In genomic region chr1:162109437-162109813, GRCm38 (mm10) we compare ENCODE assay signal across 9 mouse cellular contexts.
DNase-seq lines count a peak whose midpoint lies in the region; ATAC-seq lines count a peak whose summit lies in the region.
"Had no signal": no experiment of that assay in that cellular context is flagged by ENCODE, and none has a peak within 500 bp of the region (broad histone marks: within the 10 kb centered on the region; RNA-seq: fewer than 3 reads in every experiment).

No protein-coding gene starts in this region.

- ATAC-seq in forebrain, embryonic 16.5 days = no peak
- ATAC-seq in inflammation-experienced regulatory T-cells, adult 6 months = no peak

- no peaks in the 10 kb centered on the region for H3K27me3 ChIP-seq in forebrain, embryonic 10.5 days (ENCODE audit: poor library complexity, severe bottlenecking)
- H3K27me3 ChIP-seq in forebrain, embryonic 16.5 days (replicated peaks; ENCODE audit: control insufficient read depth, insufficient read depth, low read length) = no peaks in the 10 kb centered on the region

- H3K9me3 ChIP-seq in forebrain, embryonic 10.5 days = no peaks in the 10 kb centered on the region
- no peaks in the 10 kb centered on the region for H3K9me3 ChIP-seq in forebrain, embryonic 16.5 days (ENCODE audit: control insufficient read depth, low read length)

- H3K4me1 ChIP-seq in forebrain, embryonic 10.5 days = peaks cover 17% of the 10 kb centered on the region
- H3K4me1 ChIP-seq in forebrain, embryonic 16.5 days (replicated peaks; ENCODE audit: control insufficient read depth, insufficient read depth, low read length) = peaks cover 3% of the 10 kb centered on the region

- H3K9ac ChIP-seq in forebrain, embryonic 16.5 days (replicated peaks; ENCODE audit: low read depth, low read length) = no peak overlapping the region

- no peak for DNase-seq in forebrain, embryonic 10.5 days (ENCODE audit: extremely low spot score, low spot score)
- DNase-seq in Muller cell, postnatal 12 days (ENCODE audit: inconsistent ontology term) = peak; percentile 36
- peak; percentile 67 for DNase-seq in fibroblast of lung, adult 2 months (ENCODE audit: low read depth)
- peak; percentile 18 for DNase-seq in kidney, postnatal 14 days
- DNase-seq in right cerebral cortex, adult 18-20 months = no peak
- no peak for DNase-seq in natural killer cell, adult 2 months (ENCODE audit: low spot score in 2 of 2)
- DNase-seq: adrenal gland, postnatal 10 days had no signal

- peak overlapping the region; percentile 65 for H3K27ac ChIP-seq in forebrain, embryonic 10.5 days
- H3K27ac ChIP-seq in forebrain, embryonic 16.5 days (ENCODE audit: low read length) = no peak overlapping the region

- H3K4me3 ChIP-seq in forebrain, embryonic 10.5 days = no peak overlapping the region
- no peak overlapping the region for H3K4me3 ChIP-seq in forebrain, embryonic 16.5 days (replicated peaks; ENCODE audit: low read length)

- H3K36me3 ChIP-seq in forebrain, embryonic 10.5 days (replicated peaks) = no peaks in the 10 kb centered on the region
- no peaks in the 10 kb centered on the region for H3K36me3 ChIP-seq in forebrain, embryonic 16.5 days (ENCODE audit: control insufficient read depth, insufficient read depth)

- WGBS in forebrain, embryonic 10.5 days = 82% methylated on average over 7 of the region's 7 CpGs
- 64% methylated on average over 7 of the region's 7 CpGs for WGBS in forebrain, embryonic 16.5 days

- no peak overlapping the region for H3K4me2 ChIP-seq in forebrain, embryonic 16.5 days (ENCODE audit: low read length)

Comparison
In these comparisons a context has a peak if more than half of its experiments do, and no peak if none do; other contexts are left out.
1. DNase-seq: peak in Muller cell, postnatal 12 days (single experiment), fibroblast of lung, adult 2 months (single experiment) and kidney, postnatal 14 days (single experiment); none in forebrain, embryonic 10.5 days (single experiment), right cerebral cortex, adult 18-20 months (single experiment) and natural killer cell, adult 2 months (0 of 2).